Mouse (Mus musculus) kidney, postnatal 0 days (tissue): ENCODE data around the gene Fermt1. TPM values are rescaled to one million over a fixed set of nuclear protein-coding genes. Genes with fewer than 3 reads are reported as not detected.

Experiments
- ATAC-seq: fragments of 200-750 bp; cut with Nextera tagmentation; replicated peaks from 2 replicates; pipeline ENCODE4 v1.8.0; 2017; ENCODE audit warnings: low read depth, moderate number of reproducible peaks, moderate TSS enrichment, moderate library complexity; ENCODE audit not compliant: low FRiP score
- DNase-seq: peaks from one replicate; pipeline ENCODE4 v3.0.0-alpha.2; 2016; ENCODE audit warnings: low spot score
- H3K27ac ChIP-seq: fragments of 300-500 bp; sonication (generic); 2 replicates; pipeline ENCODE4 v1.5.1; 2014; ENCODE audit warnings: mild to moderate bottlenecking
- H3K27me3 ChIP-seq: fragments of 300-500 bp; sonication (generic); 2 replicates; pipeline ENCODE4 v1.6.1; 2014; ENCODE audit warnings: low read length, mixed read lengths; ENCODE audit not compliant: insufficient read depth
- H3K36me3 ChIP-seq: fragments of 300-500 bp; sonication (generic); 2 replicates; pipeline ENCODE4 v1.6.1; 2014; ENCODE audit warnings: low read length, mixed read lengths; ENCODE audit not compliant: insufficient read depth
- H3K4me1 ChIP-seq: fragments of 300-500 bp; sonication (generic); replicated peaks from 2 replicates; pipeline ENCODE4 v1.6.1; 2014; ENCODE audit warnings: antibody characterized with exemption, low read length, mixed read lengths; ENCODE audit not compliant: insufficient read depth
- H3K4me2 ChIP-seq: fragments of 300-500 bp; sonication (generic); 2 replicates; pipeline ENCODE4 v1.6.1; 2014; ENCODE audit warnings: mild to moderate bottlenecking, low read length, moderate library complexity, mixed read lengths
- H3K4me3 ChIP-seq: fragments of 300-500 bp; sonication (generic); replicated peaks from 2 replicates; pipeline ENCODE4 v1.5.1; 2014; ENCODE audit warnings: low read depth, low read length
- H3K9ac ChIP-seq: fragments of 300-500 bp; sonication (generic); 2 replicates; pipeline ENCODE4 v1.6.1; 2014; ENCODE audit warnings: low read depth, low read length
- H3K9me3 ChIP-seq: fragments of 300-500 bp; sonication (generic); replicated peaks from 2 replicates; pipeline ENCODE4 v1.6.1; 2016; ENCODE audit warnings: low read length, inconsistent platforms, mixed read lengths
- CTCF ChIP-seq: IDR thresholded peaks from 2 replicates; pipeline ENCODE4 v1.5.1; 2016; ENCODE audit warnings: antibody characterized with exemption, low read depth, mild to moderate bottlenecking, moderate library complexity
- WGBS: fragments of 180-500 bp; shearing (Covaris S2); extraction: QIAGEN DNeasy Blood & Tissue Kit; methylation state at CpG from one replicate; pipeline ENCODE4 v1.1.7; 2014; 5-methylcytosine and 5-hydroxymethylcytosine counted together
- polyA plus RNA-seq: library from polyadenylated mRNA; unstranded; fragments of >200 nt; fragmentation: Nextera tagmentation; extraction: Ambion mirVana; gene quantifications from 2 replicates; pipeline ENCODE4 v1.2.1, GENCODE M21; 2015

The Fermt1 gene
- polyA plus RNA-seq, 1 experiment from 2014 or later = 22.5 TPM

GRCm38 (mm10) chr2:132856333-132856732, 89.4 kb downstream of the Fermt1 start:
- Histone ChIP-seq H3K27me3 (no peaks in the 10 kb centered on the region), H3K27ac (no peak overlapping the region), H3K4me3 (no peak overlapping the region), H3K9ac (no peak overlapping the region), H3K9me3 (no peaks in the 10 kb centered on the region), H3K4me1 (no peaks in the 10 kb centered on the region), H3K4me2 (no peak overlapping the region), H3K36me3 (0 out of 2 replicates have a peak, but pooled peaks cover 2% of the 10 kb centered on the region)
- WGBS = 85% methylated on average over 5 of the region's 5 CpGs
- no peak for ATAC-seq
- DNase-seq = no peak
- no peak for TF ChIP-seq CTCF

Other genes with a start within 250 kb of the Fermt1 start
- gene Chgb, start 164.6 kb downstream of the Fermt1 start, polyA plus RNA-seq = 0.17 and 0.49 TPM in 2 replicates
- gene Trmt6, start 129.9 kb downstream of the Fermt1 start, polyA plus RNA-seq = 43.0 and 44.2 TPM in 2 replicates
- 7.1 TPM in 2 replicates for gene Mcm8, start 129.8 kb downstream of the Fermt1 start, polyA plus RNA-seq
- 23.8 and 34.1 TPM in 2 replicates for gene Crls1, start 99.2 kb downstream of the Fermt1 start, polyA plus RNA-seq
- gene Lrrn4, start 65.0 kb downstream of the Fermt1 start, polyA plus RNA-seq = 0.45 and 0.54 TPM in 2 replicates